8 mouse cellular contexts compared by ENCODE assay signal in the genomic region with DNA sequence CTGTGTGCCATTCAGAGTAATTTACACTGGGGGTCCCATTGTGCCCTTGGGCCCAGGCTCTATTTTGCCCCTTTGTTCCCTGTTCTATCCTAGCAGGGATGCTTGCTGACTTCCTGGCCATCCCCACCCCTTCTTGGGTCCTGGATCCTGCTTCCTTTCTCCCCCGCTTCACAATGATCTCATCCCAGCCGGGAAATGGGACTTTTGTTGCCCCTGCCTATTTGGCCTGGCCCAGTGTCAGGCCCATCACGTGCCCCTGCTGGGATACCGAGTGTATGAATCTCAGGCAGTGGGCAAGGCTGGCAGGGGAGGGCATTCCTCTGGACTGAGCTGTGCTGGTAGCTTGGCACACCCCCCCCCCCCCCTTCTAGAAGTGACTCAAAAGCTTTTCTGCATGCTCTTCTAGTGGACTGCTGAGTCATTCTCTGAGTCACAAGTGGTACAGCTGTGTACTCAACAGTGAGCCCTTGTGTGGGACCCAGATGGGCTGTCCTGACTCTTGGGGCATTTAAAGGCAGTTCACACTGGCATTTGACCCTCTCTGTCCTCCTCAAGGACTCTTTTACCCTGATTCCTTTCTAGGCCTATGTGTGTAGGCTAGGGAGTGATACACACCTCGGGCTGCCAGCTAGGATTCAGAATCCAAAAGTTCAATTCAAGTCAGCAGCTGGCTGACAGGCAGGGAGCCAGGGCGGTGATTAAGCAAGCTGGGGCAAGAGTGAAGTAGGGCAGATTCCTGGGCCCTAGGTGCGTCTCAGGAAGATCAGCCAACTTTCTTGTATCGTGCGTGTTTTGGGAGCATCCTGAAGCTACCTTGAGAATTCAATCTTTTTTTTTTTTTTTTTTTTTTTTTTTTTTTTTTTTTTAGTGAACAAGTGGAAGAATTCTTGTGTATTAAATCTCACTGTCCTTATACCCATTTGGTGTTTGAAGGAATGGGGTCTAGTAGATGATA.
DNase-seq lines count a peak whose midpoint lies in the region; ATAC-seq and TF ChIP-seq lines count a peak whose summit lies in the region.

No protein-coding gene starts in this region.

- no peak overlapping the region for H3ac ChIP-seq in C2C12 (ENCODE audit: control insufficient read depth, insufficient read length, low read depth)

- H3K27ac ChIP-seq in liver, adult 2 months (replicated peaks; ENCODE audit: insufficient read depth, low read depth, low read length): peak overlapping the region; percentile 95
- H3K27ac ChIP-seq in olfactory bulb, adult 2 months (ENCODE audit: insufficient read depth, low read depth, low read length): 0 out of 2 replicates have a peak overlapping the region, but pooled peaks have one; percentile 39

- peaks cover 94% of the 10 kb centered on the region for H3K79me2 ChIP-seq in C2C12 (ENCODE audit: control insufficient read depth, insufficient read depth)
- H3K79me2 ChIP-seq in liver, adult 2 months (ENCODE audit: control insufficient read depth, insufficient read depth, low read length): no peaks in the 10 kb centered on the region; the same call in 1 of the 2 replicates

- TF ChIP-seq CTCF in C2C12 (IDR thresholded peaks at IDR 0.05; ENCODE audit: control insufficient read depth, insufficient read depth, insufficient read length): no peak
- no peak for TF ChIP-seq CTCF in liver, adult 2 months (IDR thresholded peaks at IDR 0.05; ENCODE audit: low read depth, low read length)
- no peak for TF ChIP-seq CTCF in olfactory bulb, adult 2 months (IDR thresholded peaks at IDR 0.05; ENCODE audit: insufficient read depth, low read depth, low read length)

- 21% methylated on average over 9 of the region's 9 CpGs for WGBS in liver, adult 2 months
- 34% methylated on average over 9 of the region's 9 CpGs for WGBS in olfactory bulb, adult 2 months

- ATAC-seq in granulocyte monocyte progenitor cell, adult 5-6 weeks (replicated peaks; ENCODE audit: poor library complexity, severe bottlenecking): peak; percentile 68

- H3K4me1 ChIP-seq in liver, adult 2 months (ENCODE audit: control insufficient read depth, insufficient read depth, low read length): peaks cover 5% of the 10 kb centered on the region
- H3K4me1 ChIP-seq in olfactory bulb, adult 2 months (ENCODE audit: control insufficient read depth, insufficient read depth, low read length): peaks cover 14% of the 10 kb centered on the region

- DNase-seq in Muller cell, postnatal 12 days (ENCODE audit: inconsistent ontology term): peak; percentile 99
- DNase-seq in cerebellum, postnatal 10 days: peak; percentile 38 to 60
- peak; percentile 90 for DNase-seq in kidney, adult 9 months
- peak; percentile 94 for DNase-seq in liver, adult 2 months (ENCODE audit: extremely low read depth, low read depth, low spot score)
- DNase-seq in thymus, adult 18-20 months: no peak

- peaks cover 65% of the 10 kb centered on the region for H3K36me3 ChIP-seq in C2C12 (ENCODE audit: control insufficient read depth, insufficient read depth)
- no peaks in the 10 kb centered on the region for H3K36me3 ChIP-seq in liver, adult 2 months (ENCODE audit: control insufficient read depth, insufficient read depth, low read length)

- no peaks in the 10 kb centered on the region for H3K27me3 ChIP-seq in C2C12 (ENCODE audit: control insufficient read depth, insufficient read depth, insufficient read length)
- H3K27me3 ChIP-seq in liver, adult 2 months (ENCODE audit: control insufficient read depth, insufficient read depth, low read length): no peaks in the 10 kb centered on the region

- no peak for TF ChIP-seq POLR2A in liver, adult 2 months (IDR thresholded peaks at IDR 0.05; ENCODE audit: extremely low read depth, insufficient read depth, low read length)
- TF ChIP-seq POLR2A in olfactory bulb, adult 2 months (IDR thresholded peaks at IDR 0.05; ENCODE audit: insufficient read depth, low read depth, low read length): no peak

- no peak overlapping the region for H3K4me3 ChIP-seq in C2C12 (ENCODE audit: insufficient read depth, poor library complexity, severe bottlenecking)
- no peak overlapping the region for H3K4me3 ChIP-seq in liver, adult 2 months (ENCODE audit: insufficient read depth, low read depth, low read length)
- H3K4me3 ChIP-seq in olfactory bulb, adult 2 months (ENCODE audit: insufficient read depth, low read depth, low read length): no peak overlapping the region

- H3K79me3 ChIP-seq in C2C12 (ENCODE audit: low read depth): peaks cover 77% of the 10 kb centered on the region

- H3K9ac ChIP-seq in liver, adult 2 months (ENCODE audit: low read depth, low read length): peak overlapping the region; percentile 21; the same call in 1 of the 2 replicates

TF ChIP-seq in C2C12, 6 proteins besides CTCF, POLR2A, EP300 and RAD21:
- peak; percentile 88 for TF ChIP-seq MYOD1 (IDR thresholded peaks at IDR 0.05; ENCODE audit: control insufficient read depth, insufficient read length, low read depth)
- peak; percentile 75 for TF ChIP-seq CEBPB (IDR thresholded peaks at IDR 0.05; ENCODE audit: low read depth)
- TF ChIP-seq USF1 (IDR thresholded peaks at IDR 0.05; ENCODE audit: low read depth): peak; percentile 99
- TF ChIP-seq MYOG (IDR thresholded peaks at IDR 0.05; ENCODE audit: control insufficient read depth, extremely low read depth, insufficient read length): no peak
- peak; percentile 79 for TF ChIP-seq MAX (IDR thresholded peaks at IDR 0.05)
- peak; percentile 99 for TF ChIP-seq FOSL1 (IDR thresholded peaks at IDR 0.05; ENCODE audit: insufficient read depth, low read length, poor library complexity, severe bottlenecking)

Comparison
In these comparisons a context has a peak if more than half of its experiments do, and no peak if none do; other contexts are left out.
1. DNase-seq: peak in Muller cell, postnatal 12 days (single experiment), cerebellum, postnatal 10 days (2 of 2), kidney, adult 9 months (single experiment) and liver, adult 2 months (single experiment); none in thymus, adult 18-20 months (0 of 2).